Mouse (Mus musculus): ENCODE measurements around the gene Sco2. TPM values are rescaled to one million over a fixed set of nuclear protein-coding genes. Genes with fewer than 3 reads are reported as not detected.

Sco2 gene
- polyA plus RNA-seq, 1 experiment from 2014 or later: 20.2 TPM

DNA sequence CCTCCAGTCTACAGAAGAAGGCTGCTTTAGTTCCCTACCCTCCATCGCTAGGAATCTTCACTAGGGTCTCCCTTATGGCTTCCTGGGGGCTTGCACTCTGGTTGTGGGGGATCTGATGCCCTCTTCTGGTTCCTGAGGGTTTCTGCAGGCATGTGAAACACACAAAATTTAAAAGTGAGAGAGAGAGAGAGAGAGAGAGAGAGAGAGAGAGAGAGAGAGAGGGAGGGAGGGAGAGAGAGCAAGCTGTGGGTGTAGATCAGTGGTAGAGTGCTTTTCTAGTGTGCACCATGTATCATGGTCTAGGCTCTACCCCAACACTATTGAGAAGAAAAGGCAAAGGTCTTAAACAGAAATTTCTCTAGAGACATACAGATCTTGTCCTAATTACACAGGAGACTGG lies 32.0 kb downstream of the Sco2 start:
- Histone ChIP-seq H3K4me1 (ENCODE audit: control insufficient read depth, insufficient read depth, low read depth, low read length) (no peaks in the 10 kb centered on the region), H3K9me3 (ENCODE audit: control insufficient read depth, low read length) (no peaks in the 10 kb centered on the region), H3K27me3 (replicated peaks; ENCODE audit: control insufficient read depth, insufficient read depth, low read length) (no peaks in the 10 kb centered on the region), H3K27ac (ENCODE audit: low read depth, low read length) (no peak overlapping the region), H3K9ac (ENCODE audit: low read depth, low read length) (no peak overlapping the region), H3K4me3 (ENCODE audit: low read length) (no peak overlapping the region), H3K36me3 (ENCODE audit: control insufficient read depth, insufficient read depth, low read length) (no peaks in the 10 kb centered on the region), H3K4me2 (ENCODE audit: low read length) (no peak overlapping the region)
- 45% methylated on average over 1 of the region's 1 CpGs for WGBS
- no peak for ATAC-seq

DNA sequence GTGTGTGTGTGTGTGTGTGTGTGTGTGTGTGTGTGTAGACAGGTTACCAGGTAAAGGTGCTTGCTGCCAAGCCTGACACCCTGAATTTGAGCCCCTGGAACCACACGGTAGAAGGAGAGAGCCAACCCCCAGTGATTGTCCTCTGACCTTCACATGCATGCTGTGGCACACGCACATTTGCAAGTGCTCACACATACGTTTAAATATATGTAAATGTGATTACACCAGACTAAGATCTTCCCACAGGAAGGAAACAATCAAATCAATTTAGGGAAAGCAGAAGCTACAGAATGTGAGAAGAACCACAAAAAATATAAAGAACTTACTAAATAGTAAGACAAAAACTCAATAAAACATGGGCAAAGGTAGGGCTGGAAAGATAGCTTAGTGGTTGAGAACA lies 33.5 kb downstream of the Sco2 start:
- H3K4me3 ChIP-seq (ENCODE audit: low read length): no peak overlapping the region
- no peak for ATAC-seq
- H3K9me3 ChIP-seq (ENCODE audit: control insufficient read depth, low read length): no peaks in the 10 kb centered on the region
- H3K9ac ChIP-seq (ENCODE audit: low read depth, low read length): no peak overlapping the region
- no peak overlapping the region for H3K27ac ChIP-seq (ENCODE audit: low read depth, low read length)
- H3K4me2 ChIP-seq (ENCODE audit: low read length): no peak overlapping the region
- H3K4me1 ChIP-seq (ENCODE audit: control insufficient read depth, insufficient read depth, low read depth, low read length): no peaks in the 10 kb centered on the region
- no peaks in the 10 kb centered on the region for H3K27me3 ChIP-seq (replicated peaks; ENCODE audit: control insufficient read depth, insufficient read depth, low read length)
- 89% methylated on average over 3 of the region's 3 CpGs for WGBS
- no peaks in the 10 kb centered on the region for H3K36me3 ChIP-seq (ENCODE audit: control insufficient read depth, insufficient read depth, low read length)

GRCm38 (mm10) chr15:89339696-89340095 lies 34.0 kb downstream of the Sco2 start:
- no peak overlapping the region for H3K9ac ChIP-seq (ENCODE audit: low read depth, low read length)
- no peak overlapping the region for H3K4me3 ChIP-seq (ENCODE audit: low read length)
- 92% methylated on average over 2 of the region's 2 CpGs for WGBS
- no peaks in the 10 kb centered on the region for H3K36me3 ChIP-seq (ENCODE audit: control insufficient read depth, insufficient read depth, low read length)
- no peak overlapping the region for H3K27ac ChIP-seq (ENCODE audit: low read depth, low read length)
- ATAC-seq: no peak
- H3K4me1 ChIP-seq (ENCODE audit: control insufficient read depth, insufficient read depth, low read depth, low read length): no peaks in the 10 kb centered on the region
- no peak overlapping the region for H3K4me2 ChIP-seq (ENCODE audit: low read length)
- no peaks in the 10 kb centered on the region for H3K27me3 ChIP-seq (replicated peaks; ENCODE audit: control insufficient read depth, insufficient read depth, low read length)
- no peaks in the 10 kb centered on the region for H3K9me3 ChIP-seq (ENCODE audit: control insufficient read depth, low read length)

DNA sequence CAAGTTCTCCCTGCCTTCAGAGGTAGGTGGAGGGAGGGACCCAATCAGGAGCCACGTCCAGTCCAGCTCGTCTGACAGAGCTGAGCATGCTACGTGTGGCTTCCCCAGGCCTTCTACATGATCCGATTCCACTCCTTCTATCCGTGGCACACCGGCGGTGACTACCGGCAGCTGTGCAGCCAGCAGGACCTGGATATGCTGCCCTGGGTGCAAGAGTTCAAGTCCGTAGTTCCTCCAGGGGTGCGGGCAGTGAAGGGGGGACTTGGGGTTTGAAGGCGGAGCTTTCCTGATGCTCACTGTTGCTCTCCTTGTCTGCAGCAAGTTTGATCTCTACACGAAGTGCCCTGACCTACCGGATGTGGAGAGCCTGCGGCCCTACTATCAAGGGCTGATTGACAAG lies 37.2 kb downstream of the Sco2 start:
- 93% methylated on average over 14 of the region's 14 CpGs for WGBS
- H3K9me3 ChIP-seq (ENCODE audit: control insufficient read depth, low read length): no peaks in the 10 kb centered on the region
- no peaks in the 10 kb centered on the region for H3K4me1 ChIP-seq (ENCODE audit: control insufficient read depth, insufficient read depth, low read depth, low read length)
- no peak overlapping the region for H3K4me2 ChIP-seq (ENCODE audit: low read length)
- no peak for ATAC-seq
- H3K36me3 ChIP-seq (ENCODE audit: control insufficient read depth, insufficient read depth, low read length): no peaks in the 10 kb centered on the region
- H3K4me3 ChIP-seq (ENCODE audit: low read length): no peak overlapping the region
- no peak overlapping the region for H3K9ac ChIP-seq (ENCODE audit: low read depth, low read length)
- no peaks in the 10 kb centered on the region for H3K27me3 ChIP-seq (replicated peaks; ENCODE audit: control insufficient read depth, insufficient read depth, low read length)
- H3K27ac ChIP-seq (ENCODE audit: low read depth, low read length): no peak overlapping the region

GRCm38 (mm10) chr15:89334774-89335537 lies 38.7 kb downstream of the Sco2 start:
- WGBS: 86% methylated on average over 17 of the region's 17 CpGs
- Histone ChIP-seq H3K4me2 (ENCODE audit: low read length) (no peak overlapping the region), H3K27ac (ENCODE audit: low read depth, low read length) (no peak overlapping the region), H3K9me3 (ENCODE audit: control insufficient read depth, low read length) (no peaks in the 10 kb centered on the region), H3K4me1 (ENCODE audit: control insufficient read depth, insufficient read depth, low read depth, low read length) (no peaks in the 10 kb centered on the region), H3K4me3 (ENCODE audit: low read length) (no peak overlapping the region), H3K9ac (ENCODE audit: low read depth, low read length) (no peak overlapping the region), H3K27me3 (replicated peaks; ENCODE audit: control insufficient read depth, insufficient read depth, low read length) (no peaks in the 10 kb centered on the region), H3K36me3 (ENCODE audit: control insufficient read depth, insufficient read depth, low read length) (no peaks in the 10 kb centered on the region)
- ATAC-seq: no peak

DNA sequence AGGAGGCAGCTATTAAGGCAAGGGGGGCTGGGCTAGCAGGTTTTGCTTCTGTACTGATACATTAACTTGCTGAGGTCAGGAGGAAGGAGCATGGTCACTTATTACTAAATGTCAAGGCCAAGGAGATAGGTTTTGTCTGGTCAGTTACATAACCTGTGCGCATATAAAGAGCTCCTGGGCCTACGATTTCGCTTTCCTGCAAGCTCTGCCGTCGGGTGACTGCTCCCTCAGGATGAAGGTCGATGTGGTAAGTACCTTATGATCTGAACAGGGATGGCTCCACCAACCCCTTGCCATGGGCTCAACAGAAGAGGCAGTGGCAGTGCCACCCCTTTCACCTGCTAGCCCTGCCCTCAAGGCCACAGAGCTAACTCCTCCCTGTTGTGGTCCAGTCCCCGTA lies 39.4 kb downstream of the Sco2 start, which contains the start of gene Miox:
Gene Miox (plus strand): TSS at position 128 of the 400 bp plus-strand sequence.
- H3K9ac ChIP-seq (ENCODE audit: low read depth, low read length): no peak within 1 kb of the TSS
- H3K9me3 ChIP-seq (ENCODE audit: control insufficient read depth, low read length): no peaks in the 10 kb centered on the region
- no peaks in the 10 kb centered on the region for H3K27me3 ChIP-seq (replicated peaks; ENCODE audit: control insufficient read depth, insufficient read depth, low read length)
- H3K4me3 ChIP-seq (ENCODE audit: low read length): no peak within 1 kb of the TSS
- H3K27ac ChIP-seq (ENCODE audit: low read depth, low read length): no peak within 1 kb of the TSS
- no peak for ATAC-seq
- no peak within 1 kb of the TSS for H3K4me2 ChIP-seq (ENCODE audit: low read length)
- 91% methylated on average over 7 of the region's 7 CpGs for WGBS
- no peaks in the 10 kb centered on the region for H3K4me1 ChIP-seq (ENCODE audit: control insufficient read depth, insufficient read depth, low read depth, low read length)
- no peaks in the 10 kb centered on the region for H3K36me3 ChIP-seq (ENCODE audit: control insufficient read depth, insufficient read depth, low read length)

DNA sequence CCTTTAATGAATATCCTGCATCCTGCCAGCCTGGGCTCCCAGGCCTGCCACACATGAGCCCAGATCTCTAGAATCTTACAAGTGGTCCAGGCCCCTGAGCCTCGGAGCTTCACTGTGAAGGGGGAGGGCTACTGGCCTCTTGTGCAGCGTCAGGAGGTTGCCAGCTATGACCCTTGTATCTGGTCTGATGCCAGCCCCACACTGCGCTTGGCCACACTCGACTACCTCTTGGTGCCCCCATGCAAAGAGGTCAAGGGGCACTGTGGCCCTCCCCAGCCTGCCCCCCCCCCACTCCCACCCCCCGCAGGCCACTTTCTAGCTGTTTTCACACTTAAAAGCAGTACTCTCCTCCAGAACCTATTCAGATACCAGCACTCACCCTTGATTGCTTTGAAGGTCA lies 47.2 kb downstream of the Sco2 start:
- Histone ChIP-seq H3K4me3 (ENCODE audit: low read length) (no peak overlapping the region), H3K4me1 (ENCODE audit: control insufficient read depth, insufficient read depth, low read depth, low read length) (no peaks in the 10 kb centered on the region), H3K36me3 (ENCODE audit: control insufficient read depth, insufficient read depth, low read length) (no peaks in the 10 kb centered on the region), H3K9me3 (ENCODE audit: control insufficient read depth, low read length) (no peaks in the 10 kb centered on the region), H3K4me2 (ENCODE audit: low read length) (no peak overlapping the region), H3K27ac (ENCODE audit: low read depth, low read length) (no peak overlapping the region), H3K27me3 (replicated peaks; ENCODE audit: control insufficient read depth, insufficient read depth, low read length) (0 out of 2 replicates have a peak, but pooled peaks cover 2% of the 10 kb centered on the region), H3K9ac (ENCODE audit: low read depth, low read length) (no peak overlapping the region)
- 66% methylated on average over 5 of the region's 5 CpGs for WGBS
- ATAC-seq: no peak

DNA sequence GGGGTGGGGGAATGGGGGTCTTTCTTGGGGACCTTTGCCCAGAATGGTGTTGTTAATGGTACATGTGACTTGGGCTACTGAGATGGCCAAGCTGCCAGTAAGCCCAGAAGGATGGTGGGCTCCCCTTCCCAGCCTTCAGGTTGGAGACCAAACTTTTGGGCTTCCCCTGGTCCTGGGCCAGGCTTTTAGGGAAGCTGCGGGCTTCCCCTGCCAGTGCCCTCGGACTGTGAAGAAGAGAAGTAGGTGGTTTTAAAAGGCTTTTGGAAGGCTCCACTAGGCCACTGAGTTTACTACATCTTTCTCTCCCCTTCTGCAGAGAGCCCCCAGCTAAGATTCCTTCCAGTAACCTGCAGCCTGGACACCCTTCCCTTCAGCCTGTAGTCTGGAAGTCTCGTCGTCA lies 50.0 kb downstream of the Sco2 start:
- Histone ChIP-seq H3K4me2 (ENCODE audit: low read length) (no peak overlapping the region), H3K27me3 (replicated peaks; ENCODE audit: control insufficient read depth, insufficient read depth, low read length) (0 out of 2 replicates have a peak, but pooled peaks cover 2% of the 10 kb centered on the region), H3K9ac (ENCODE audit: low read depth, low read length) (no peak overlapping the region), H3K36me3 (ENCODE audit: control insufficient read depth, insufficient read depth, low read length) (no peaks in the 10 kb centered on the region), H3K9me3 (ENCODE audit: control insufficient read depth, low read length) (no peaks in the 10 kb centered on the region), H3K4me1 (ENCODE audit: control insufficient read depth, insufficient read depth, low read depth, low read length) (no peaks in the 10 kb centered on the region), H3K27ac (ENCODE audit: low read depth, low read length) (no peak overlapping the region), H3K4me3 (ENCODE audit: low read length) (no peak overlapping the region)
- ATAC-seq: no peak
- WGBS: 90% methylated on average over 4 of the region's 4 CpGs

DNA sequence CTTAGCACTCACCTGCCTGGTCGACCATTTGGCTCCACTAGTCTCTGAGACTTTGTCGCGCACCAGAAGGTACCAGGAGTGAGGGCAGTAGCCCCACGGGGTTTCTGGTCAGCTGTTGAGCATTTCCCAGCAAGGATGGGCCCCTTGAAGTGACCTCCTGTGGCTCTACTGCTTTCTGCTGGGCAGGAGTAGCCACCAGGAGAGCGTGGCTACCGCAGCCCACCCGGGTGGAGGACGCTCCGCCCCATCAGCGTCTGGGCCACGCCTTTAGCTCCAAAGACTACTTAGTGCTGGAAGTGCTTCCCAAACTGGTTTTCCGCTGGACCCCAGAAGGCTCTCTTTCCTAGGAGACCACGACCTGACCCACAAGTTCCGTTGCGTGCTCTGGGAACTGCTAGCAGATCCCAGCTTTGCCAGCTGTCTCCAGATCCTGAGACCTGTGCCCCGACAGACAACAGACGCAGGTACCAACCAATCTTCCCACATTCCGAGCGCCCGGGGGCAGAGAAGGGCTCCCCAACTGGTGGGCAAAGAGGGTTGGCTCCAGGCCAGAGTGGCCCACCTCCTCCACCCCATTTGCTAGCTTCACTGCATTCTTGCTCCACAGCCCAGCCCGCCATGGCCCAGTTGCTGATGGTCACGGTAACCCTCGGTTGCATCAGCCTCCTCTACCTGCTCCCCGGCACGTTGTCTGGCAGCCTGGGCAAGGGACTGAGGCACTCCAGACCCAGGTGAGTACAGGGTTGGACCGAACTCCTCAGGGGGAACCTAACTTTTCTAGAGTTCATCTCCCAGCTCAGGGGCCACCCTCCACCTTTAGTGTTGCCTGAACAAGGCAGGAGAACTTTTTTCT lies 50.8 kb downstream of the Sco2 start, which contains the start of gene Adm2:
Gene Adm2 (plus strand): TSS at position 51 of the 853 bp plus-strand sequence.
- 10% methylated on average over 26 of the region's 26 CpGs for WGBS
- H3K27ac ChIP-seq (ENCODE audit: low read depth, low read length): no peak within 1 kb of the TSS
- H3K4me2 ChIP-seq (ENCODE audit: low read length): peak within 1 kb of the TSS; percentile 31
- no peaks in the 10 kb centered on the region for H3K9me3 ChIP-seq (ENCODE audit: control insufficient read depth, low read length)
- no peak within 1 kb of the TSS for H3K9ac ChIP-seq (ENCODE audit: low read depth, low read length)
- H3K4me1 ChIP-seq (ENCODE audit: control insufficient read depth, insufficient read depth, low read depth, low read length): no peaks in the 10 kb centered on the region
- H3K27me3 ChIP-seq (replicated peaks; ENCODE audit: control insufficient read depth, insufficient read depth, low read length): 0 out of 2 replicates have a peak, but pooled peaks cover 2% of the 10 kb centered on the region
- H3K36me3 ChIP-seq (ENCODE audit: control insufficient read depth, insufficient read depth, low read length): no peaks in the 10 kb centered on the region
- H3K4me3 ChIP-seq (ENCODE audit: low read length): no peak within 1 kb of the TSS
- no peak for ATAC-seq
